Mouse (Mus musculus) neutrophil, adult 65 days (primary cell): ENCODE results near the gene Arap1. TPM values are rescaled to one million over a fixed set of nuclear protein-coding genes. Genes with fewer than 3 reads are reported as not detected.

Experiments used
- total RNA-seq: library from RNA; stranded (reverse); gene quantifications from 2 replicates; pipeline ENCODE4 v1.2.4, GENCODE M21; 2023

Arap1 gene
- 417 and 613 TPM in 2 replicates for total RNA-seq

DNA sequence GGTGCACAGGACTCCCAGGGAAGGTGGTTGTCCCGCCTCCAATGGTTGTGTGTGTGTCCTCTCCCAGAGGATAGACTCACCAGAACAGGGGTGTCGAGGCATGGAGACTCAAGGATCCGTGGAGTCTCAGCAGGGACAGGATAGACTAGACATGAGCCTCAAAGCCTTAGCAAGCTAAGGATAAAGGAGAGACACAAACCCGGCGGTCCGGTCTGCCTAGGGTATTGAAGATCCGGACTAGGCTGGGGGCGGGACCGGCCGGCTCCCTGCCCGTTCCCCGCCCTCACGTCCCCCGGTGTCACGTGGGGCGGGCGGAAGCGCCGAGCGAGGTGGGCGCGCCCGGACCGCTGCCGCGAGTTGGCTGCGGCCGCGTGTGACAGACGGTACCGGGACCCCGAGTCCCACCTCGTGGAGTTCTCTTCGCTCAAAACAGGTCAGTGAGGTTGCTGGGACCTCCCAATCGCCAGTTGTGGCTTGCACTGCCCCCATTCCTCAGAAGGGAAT is at the start of gene Arap1:
Gene Arap1, plus strand, starts transcription at position 301 of the 504 bp plus-strand sequence.

DNA sequence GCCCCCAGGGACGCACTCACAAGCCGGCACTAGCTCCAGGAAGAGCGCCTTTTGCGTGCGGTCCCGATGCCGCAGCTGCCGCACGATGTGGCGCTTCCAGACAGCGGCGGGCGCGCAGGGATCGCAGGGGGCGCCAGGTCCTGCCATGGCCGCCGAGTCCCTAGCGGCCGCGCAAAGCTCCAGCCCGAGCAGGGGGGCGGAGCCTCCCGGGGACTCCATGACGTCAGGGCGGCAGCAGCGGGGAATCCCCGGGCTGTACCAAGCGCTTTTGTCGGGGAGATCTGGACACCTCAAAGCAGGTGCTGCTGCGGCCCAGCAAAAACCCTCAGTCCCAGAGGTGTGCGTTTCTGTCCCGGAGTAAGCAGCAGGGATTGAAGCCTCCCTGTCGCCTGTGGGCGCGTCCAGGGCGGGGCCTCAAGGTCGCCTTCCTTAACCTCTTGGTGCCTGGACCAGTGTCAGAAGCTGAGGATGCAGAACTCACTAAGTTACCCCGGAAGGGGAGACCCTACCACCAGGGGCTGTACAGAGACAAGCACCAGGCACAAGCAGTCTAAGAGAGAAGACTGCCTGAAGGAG is 45.9 kb upstream of the Arap1 start, which contains the start of gene Atg16l2:
Gene Atg16l2, minus strand, starts transcription at position 371 of the 576 bp plus-strand sequence.

DNA sequence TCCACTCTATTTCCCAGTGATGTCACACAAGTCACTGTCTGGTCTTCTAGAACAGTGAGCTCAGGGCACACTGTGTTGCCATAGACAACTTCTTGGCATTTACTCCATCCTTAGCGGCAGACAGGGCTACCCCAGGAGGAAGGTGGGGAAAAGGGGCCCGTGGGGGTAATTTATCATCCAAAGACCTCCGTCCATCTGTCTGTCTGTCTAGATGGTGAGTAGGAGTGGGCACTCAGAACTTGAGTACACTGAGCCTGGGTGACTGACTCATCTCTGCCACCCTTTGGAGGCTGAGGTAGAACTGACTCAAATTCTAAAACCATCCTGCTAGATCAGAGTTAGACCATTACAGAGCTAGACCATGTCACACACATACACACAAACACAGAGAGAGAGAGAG is 30.9 kb upstream of the Arap1 start, which contains the start of gene Stard10:
Gene Stard10, plus strand, starts transcription at position 73 of the 400 bp plus-strand sequence.

DNA sequence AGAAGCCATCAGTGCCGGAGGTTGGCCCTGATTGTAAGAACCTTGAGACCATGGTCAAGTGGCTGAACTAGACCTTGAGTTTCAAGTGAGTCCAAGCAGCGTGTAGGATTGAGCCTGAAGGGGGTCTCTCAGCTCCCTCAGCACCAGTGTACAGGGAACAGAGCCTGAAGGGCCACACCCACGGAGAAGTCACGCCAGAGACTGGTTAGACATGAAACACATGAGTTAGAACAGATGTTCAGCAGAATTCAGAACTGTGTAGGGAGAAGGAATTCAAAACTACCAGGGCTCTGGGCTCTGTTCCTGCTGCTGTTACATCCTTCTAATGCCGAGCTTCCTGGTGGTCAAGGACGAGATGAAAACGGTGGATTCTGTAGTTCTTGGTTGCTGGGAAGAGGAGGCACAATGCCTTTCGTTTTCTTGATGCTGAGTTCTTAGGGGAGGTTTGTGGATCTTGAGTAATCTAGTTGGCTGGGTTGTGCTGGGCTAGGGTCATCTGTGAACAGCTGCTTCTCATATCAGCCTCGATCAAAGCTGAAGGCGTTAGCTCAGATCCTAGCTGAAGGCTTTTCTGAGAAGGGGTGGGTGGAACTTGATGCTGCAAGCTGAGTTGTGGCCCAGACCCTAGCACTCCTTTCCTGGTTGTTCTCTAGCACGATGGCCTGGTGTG is 62.5 kb downstream of the Arap1 start, which contains the start of gene Gm45837:
Gene Gm45837, plus strand, starts transcription at position 620 of the 670 bp plus-strand sequence.

DNA sequence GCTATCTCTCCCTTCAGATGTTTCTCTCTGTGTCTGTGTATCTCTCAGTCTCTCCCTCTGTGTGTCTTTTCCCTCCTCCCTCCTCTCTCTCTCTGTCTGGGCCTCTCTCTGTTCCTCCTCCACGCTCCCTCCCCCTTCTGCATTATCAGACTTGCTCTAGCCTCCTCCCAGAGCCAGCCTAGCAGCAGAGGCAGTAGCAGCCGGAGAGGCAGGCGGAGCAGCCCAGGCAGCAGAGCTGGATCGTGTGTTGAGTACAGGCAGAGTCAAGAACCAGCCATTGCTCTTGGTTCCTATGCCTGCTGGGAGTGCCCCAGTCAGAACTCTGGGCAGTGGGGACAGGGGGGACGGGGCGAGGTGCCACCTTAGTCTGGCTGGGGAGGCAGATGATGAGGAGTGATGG is 73.7 kb downstream of the Arap1 start, which contains the start of gene Pde2a:
Gene Pde2a, plus strand, starts transcription at position 163 of the 400 bp plus-strand sequence.

Other genes starting within 250 kb of the Arap1 start
- 143 and 211 TPM in 2 replicates for gene Atg16l2, start 45.8 kb upstream of the Arap1 start, total RNA-seq
- gene Stard10, start 31.0 kb upstream of the Arap1 start, total RNA-seq = 3.7 and 5.4 TPM in 2 replicates
- gene Gm45837, start 62.8 kb downstream of the Arap1 start, total RNA-seq = 64.5 and 75.3 TPM in 2 replicates
- gene Pde2a, start 73.6 kb downstream of the Arap1 start, total RNA-seq = 223 and 258 TPM in 2 replicates
- gene Art2b, start 237.5 kb downstream of the Arap1 start, total RNA-seq = not detected in 2 replicates